Mouse (Mus musculus): ENCODE results near the gene Tpra1.

Gene Tpra1

DNA sequence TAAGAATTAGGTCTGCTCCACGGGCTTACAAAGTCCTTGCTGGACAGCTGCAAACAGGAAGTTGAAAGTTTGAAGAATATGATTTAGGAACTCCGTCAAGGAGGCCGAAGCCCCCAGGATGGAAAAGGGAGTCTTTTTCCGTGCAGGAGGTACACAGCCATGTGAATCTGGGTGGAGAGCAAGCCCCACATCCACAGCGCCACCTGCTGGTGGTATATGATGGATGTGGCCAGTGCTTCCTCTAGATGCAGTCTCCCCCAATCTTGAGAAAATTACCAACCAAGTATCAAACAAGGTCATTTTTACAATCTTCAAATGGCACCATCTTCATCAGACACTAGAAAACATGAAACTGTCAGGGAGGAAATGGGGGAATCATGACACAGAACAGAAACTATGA, 8.5 kb upstream of the Tpra1 start:
- DNase-seq: peak; percentile 79

DNA sequence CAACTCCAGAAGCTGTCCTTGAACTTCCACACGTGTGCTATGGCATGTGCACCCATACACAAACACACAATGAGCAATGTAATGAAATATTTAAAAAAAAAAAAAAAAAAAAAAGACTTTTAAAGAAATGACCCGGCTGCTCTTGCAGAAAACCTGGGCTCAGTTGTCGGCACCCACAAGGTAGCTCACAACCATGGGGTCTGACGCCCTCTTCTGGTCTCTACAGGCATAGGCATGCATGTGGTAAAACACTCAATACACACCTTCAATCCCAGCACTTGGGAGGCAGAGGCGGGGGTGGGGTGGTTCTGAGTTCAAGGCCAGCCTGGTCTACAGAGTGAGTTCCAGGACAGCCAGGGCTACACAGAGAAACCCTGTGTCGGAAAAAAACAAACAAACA, 6.1 kb upstream of the Tpra1 start:
- peak; percentile 13 for DNase-seq

DNA sequence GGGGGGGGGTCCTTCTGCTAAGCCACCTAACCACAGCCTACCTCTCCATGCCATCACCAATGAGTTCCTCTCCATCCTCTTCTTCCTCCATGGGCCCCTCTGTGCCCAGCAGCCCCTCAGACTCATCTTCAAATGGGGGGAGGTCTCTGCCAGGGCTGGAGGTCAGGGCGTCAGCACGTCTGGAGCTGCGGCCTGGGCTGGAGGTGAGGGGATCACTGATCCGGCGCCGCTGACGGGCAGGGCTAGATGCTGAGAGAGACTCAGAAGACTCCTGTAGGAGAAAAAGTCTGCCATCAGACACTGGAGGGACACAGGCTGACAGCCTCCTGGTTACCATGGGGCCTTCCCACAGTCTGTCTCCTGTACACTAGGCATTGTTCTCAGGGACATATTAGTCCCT, 4.8 kb upstream of the Tpra1 start:
- no peak for DNase-seq

DNA sequence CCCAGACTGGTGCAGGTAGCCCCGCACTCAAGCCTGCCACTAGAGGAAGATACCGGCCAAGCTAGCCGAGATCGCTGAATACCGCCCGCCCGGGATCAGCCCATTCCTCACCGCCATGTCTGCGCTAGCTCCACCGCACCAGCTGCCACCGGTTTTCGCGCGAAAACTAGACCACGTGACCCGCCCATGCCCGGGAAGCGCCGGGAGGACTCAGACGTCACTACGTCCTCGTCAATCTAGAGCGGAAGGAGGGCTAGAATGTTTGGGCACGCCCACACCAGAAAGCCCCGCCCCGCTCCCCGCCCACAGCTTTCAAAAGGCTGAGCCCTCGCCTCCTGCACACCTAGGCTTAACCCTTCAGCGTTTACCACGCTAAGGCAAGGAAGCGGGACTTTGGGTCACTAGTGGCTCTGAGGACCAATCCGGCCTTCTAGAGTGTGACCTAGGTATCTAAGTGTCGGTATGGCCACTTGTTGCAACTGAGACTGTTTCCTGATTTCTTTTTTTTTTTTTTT, 3.5 kb upstream of the Tpra1 start, which contains the start of gene Mcm2:
Gene Mcm2 (minus strand): TSS at position 247 of the 515 bp plus-strand sequence.
- DNase-seq: peak; percentile 91

DNA sequence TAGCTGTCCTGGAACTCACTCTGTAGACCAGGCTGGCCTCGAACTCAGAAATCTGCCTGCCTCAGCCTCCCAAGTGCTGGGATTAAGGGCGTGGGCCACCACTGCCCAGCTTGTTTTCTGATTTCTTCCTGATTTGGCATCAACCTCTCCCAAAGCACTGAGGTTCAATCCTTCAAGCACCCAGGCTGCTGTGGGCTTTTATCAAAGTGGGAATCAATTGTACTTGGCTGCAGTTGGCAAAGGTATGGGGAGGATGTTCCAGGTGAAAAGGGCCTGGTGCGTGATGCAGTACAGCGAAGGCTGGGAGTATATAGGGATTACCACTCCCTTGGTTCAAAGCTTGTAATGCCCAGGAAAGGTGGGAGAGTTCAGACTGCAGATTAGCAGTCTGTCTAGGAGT, 3.0 kb upstream of the Tpra1 start:
- no peak for DNase-seq

DNA sequence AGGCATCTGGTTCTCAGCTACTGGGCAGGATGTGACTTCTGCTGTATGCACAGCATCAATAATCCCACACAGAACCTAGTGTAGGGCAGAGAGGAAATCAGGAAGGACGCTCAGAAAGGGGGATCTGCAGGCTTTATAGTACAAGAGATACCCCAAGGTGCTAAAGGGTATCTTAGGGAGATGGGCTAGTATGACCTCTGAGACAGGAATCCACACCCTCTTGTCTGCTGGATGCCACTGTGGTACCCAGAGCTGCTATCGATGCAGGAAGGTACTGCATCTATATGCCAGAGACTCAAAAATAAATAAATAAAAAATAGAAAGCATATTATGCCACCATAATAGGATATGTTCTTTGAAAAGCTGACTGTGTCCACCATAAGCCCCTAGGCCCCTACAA, 2.4 kb upstream of the Tpra1 start:
- peak; percentile 51 for DNase-seq

DNA sequence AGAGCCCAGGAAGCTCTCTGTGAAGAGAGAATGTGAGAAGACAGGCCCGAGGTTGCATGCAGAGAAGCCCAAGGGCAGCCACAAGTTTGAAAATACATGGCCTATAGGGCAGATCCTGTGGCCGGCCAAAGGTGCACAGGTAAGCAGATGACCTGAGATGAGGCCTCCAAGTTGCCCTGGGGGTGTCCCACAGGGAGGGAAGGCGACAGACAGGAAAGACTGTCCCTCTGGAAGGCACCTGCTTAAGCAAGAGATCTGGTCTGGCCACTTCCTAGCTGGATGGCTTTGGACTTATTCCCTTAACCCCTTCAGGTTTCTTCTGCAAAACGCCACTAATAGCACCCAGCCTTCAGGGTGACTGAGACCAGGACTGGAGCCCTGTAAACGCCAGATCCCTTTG, 580 bp upstream of the Tpra1 start:
- no peak for DNase-seq

DNA sequence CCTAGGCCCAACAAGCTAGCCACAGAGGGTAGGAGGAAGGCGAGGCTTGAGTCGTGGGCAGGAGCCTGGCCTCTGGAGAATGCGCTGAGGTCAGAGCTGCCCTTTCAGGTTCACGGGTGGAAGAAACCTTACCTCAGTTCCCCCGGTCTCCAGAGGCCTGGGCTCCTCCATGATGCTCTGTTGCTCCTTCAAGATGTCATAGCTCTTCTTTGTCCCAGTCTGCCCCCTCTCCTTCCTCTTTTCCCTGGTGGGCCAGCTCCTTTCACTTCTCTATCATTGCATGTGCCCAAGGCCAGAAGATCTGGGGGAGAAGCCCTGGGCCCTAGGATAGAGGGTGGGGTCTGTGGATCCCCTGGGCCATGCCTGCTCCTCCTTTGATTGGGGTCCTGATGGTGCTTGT, 1.7 kb downstream of the Tpra1 start:
- DNase-seq: peak; percentile 42

DNA sequence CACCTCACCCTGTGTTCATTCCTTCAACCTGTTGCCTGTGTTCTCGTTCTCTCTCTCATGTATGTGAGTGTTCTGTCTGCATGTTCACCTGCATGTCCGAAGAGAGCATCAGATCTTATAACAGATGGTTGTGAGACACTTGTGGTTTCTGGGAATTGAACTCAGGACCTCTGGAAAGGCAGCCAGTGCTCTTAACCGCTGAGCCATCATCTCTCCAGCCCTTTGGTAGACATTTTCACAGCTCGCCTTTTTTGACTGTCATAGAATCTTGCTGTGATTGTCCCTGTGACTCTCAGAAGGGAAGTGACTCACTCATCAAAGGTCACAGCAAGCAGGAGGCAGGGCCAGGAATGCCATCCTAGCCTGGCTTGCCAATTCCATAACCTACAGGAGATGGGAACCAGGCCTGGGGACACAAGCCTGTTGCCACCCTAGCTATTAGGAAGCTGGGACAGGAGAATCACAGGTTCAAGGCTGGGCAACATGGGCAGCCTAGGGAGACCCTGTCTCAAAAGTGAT, 2.5 kb downstream of the Tpra1 start:
- DNase-seq: peak; percentile 57

DNA sequence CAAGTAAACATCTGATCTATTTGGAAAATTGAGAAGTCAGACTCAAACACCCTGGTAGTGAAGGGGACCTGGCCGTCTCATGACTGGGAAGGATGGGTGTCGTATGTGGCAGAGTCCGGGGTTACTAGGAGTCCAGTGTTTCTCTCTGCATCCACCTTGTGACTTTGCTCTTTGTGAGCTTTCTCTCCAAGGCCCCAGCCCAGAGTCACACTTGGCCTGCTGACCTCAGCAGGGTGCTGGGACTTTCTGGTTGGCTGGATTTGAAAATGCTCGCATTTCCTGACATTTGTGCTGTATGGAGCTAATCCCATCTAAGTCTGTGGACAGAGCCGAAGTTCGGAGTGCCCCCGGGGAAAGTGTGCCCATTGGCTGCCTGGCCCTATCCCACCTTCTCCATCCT, 3.0 kb downstream of the Tpra1 start:
- DNase-seq: peak; percentile 32

DNA sequence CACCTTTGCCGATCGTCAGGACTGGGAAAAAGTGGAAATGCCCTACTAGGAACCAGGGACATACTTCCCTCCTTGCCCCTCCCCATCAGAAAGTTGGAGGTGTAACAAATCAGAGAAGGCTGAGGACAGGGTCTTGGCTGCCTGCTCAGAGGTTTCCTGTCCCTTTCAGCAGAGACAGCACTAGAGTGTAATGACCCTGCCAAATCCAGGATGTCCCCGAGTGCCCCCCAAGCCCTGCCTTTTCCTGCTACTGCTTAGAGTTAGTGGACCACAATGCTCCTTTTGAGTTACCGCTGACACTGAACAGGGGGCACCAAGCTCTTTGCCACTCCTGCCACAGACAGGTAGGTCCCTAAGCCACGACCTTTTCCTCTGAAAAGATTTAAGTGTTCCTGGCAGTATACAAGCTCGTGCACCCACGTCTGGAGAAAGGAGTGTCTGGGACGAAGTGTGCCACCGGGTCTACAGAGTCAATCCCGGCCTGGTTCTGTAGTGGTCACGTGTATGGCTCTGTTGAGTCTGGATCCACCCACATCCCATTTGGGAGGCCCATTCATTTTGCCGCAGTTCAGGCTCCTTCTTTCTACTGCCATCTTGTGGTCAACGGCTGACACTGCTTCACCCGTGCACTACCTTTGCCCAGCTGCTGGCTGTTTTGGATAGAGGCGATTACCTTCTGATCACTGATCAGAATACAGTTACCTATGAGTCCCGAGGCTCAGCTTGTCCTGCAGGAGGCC, 4.5 kb downstream of the Tpra1 start:
- DNase-seq: peak; percentile 80

DNA sequence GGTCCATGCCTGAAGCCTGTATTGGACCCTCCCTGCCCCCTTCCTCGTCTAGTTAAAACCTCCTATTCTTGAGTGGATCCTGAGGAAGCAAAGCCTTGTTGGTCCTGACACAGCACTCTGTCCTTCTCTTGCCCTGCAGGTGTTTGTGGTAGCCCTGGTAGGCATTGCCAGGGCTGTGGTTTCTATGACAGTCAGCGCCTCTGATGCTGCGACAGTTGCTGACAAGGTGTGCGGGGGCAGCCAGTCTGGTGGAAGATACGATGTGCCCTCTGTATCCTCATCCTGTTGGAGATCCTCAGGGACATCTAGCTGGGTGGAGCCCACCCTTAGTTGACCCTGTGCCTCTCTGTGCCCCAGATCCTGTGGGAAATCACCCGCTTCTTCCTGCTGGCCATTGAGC, 7.1 kb downstream of the Tpra1 start:
- no peak for DNase-seq

DNA sequence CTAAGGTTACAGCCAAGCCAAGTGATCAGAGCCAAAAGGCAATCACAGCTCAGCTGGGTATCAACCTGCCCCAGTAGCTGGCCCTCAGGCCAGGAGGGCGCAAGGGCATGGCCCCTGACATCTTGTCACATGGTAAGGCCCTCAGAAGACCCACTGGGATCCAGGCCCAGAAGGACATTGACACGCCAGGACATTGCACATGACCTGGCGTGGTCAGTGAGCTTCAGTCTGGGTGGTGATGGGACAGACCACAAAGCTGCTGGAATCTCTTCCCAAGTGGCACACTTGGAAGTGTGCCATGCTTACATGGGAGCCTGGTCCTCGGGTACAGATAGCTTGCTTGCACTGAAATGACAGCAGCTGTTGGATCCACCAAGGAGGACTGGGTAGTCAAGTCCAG, 11.0 kb downstream of the Tpra1 start:
- no peak for DNase-seq

DNA sequence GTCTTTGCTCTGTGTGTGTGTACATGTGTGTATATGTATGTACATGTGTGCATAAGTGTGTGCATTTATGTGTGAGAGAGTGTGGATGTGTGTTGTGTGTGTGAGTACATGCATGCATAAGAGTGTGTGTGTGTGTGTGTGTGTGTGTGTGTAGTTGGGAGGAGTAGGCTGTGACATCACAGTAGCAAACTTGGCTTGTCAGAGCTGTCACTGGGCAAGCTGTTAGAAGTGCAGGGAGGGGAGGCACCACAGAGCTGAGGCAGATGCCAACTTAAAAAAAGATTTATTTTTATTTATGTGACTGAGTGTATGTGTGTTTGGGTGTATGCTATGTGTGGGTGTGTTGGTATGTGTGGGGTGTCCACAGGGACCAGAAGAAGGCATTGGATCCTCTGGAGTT, 11.4 kb downstream of the Tpra1 start:
- no peak for DNase-seq

DNA sequence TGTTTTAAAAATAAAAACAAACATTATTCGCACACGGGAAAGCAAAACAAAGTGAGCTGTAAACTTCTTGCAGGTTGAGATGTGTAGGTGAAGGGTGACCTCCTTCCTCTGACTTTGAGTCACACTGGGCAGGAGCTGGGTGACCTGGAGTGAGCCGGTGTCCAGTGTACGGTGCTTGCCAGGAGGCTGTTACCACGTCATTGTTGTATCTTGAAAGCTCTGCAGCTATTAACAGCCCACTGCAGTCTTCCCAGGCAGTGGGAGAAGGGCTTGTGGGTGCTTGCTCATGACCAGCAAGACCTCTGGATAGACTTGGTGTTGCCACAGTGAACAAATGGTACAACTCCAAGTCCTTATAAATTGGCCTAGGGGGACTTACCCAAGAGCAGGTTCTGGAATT, 12.7 kb downstream of the Tpra1 start:
- DNase-seq: no peak

DNA sequence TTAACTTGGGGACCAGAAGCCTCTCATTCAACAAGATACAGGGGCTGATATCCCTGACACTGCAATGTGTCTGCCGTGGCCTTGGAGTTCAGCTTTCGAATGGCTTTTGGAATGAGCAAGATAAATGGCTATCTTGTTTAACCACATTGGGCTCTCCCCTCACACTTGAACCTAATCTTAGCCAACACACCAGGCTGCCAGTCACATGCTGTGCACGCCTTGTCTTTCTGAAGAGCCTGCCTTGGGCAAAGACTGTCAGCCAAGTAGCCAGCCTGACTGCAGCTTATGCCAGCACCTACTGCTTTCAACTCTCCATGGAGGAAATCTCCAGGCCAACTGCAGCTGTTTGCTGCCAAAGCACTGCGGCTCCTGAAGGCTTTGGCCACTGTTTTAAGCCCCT, 13.5 kb downstream of the Tpra1 start:
- DNase-seq: no peak

DNA sequence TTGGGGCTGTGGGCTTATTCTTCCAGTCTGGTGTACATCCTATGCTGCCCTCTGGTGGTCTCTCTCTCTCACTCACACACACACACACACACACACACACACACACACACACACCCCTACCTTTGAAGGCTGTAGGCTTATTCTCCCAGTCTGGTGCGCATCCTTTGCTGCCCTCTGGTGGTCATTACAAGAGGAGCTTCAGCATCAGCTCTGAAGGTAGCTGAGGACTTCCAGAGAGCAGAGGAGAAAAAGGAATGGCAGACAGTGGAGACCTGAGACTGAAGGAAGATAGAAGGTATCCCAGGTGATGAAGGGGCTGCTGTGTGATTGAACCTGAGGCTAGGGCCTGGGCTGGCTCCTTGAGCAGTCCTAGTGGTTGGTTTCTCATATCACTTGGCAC, 14.1 kb downstream of the Tpra1 start:
- no peak for DNase-seq

DNA sequence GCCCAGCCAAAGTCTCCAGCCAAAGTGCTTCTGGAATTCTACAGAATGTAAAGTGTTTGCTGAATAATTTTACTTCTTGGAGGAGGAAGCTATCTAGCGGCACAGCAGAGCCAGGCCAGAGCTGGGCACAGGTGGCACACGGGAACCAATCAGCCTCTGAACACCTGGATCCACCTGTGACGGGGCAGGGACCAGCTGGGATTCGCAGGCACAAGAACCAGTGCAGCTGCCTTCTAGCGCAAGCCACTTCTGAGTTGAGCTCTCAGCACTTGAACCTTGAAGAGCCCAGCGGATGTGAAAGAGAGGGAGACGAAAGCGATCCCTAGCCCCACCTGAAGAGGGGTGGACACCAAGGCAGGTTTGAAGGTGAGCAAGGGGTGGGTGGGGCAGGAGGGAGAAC, 16.8 kb downstream of the Tpra1 start:
- DNase-seq: no peak

DNA sequence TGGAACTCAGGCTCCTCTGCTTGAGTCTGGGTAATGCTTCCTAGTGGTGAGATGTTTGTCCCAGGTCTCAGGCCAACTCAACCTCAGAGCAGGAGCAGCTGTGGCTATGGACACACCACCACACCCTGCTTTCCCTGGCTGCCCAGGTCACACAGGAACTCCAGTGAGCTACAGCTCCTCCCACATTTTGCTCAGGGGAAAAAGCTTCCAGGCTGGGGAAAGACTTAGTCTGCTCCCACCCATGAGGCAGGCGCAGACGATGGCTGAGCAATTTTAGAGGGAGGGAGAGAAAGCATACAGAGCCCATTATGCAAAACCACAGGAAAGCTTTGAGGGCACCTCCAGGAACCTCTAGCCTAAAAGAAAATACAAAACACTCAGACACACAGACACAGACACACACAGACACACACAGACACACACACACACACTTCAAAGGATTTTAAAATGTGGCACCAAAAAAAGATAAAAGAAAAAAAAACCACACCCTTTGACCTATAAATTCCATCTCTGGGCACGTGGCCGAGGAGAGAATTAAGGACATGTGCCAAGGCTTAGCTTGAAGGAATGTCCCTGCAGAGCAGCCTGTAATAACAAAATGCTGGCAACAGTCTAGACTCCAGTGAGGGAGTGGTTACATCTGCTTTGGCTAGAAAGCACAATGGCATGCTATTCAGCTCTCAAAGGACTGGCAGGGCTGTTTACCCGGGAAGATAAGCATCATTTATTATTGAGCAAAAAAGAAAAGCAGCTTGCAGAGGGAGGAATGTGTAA, 22.6 kb downstream of the Tpra1 start:
- DNase-seq: peak; percentile 72

DNA sequence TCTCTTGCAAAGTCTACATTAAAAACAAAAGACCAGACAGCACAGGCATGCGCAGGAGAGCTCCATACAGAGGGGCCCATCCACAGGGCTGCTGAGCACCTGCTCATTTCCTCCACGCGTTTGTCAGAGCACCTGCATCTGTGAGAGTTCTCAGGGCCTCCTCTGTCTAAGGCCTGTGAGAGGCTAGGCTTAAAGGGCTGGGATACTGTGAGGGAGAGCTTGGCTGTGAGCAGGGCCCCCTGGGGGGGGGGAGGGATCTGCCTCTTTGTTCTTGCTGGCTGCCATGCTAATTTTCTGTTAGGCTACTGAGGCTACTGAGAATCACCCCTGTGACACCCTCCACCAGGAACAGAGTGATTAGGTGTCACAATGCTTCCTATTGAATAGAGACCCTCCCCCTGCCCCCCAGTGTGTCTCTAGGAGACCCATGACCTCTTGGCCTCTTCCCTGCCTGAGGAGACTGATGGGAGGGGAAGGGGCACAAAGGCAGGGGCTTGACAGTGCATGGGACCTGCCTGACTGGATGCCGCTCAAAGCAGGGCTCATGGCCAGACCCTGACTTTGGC, 23.7 kb downstream of the Tpra1 start:
- no peak for DNase-seq

DNA sequence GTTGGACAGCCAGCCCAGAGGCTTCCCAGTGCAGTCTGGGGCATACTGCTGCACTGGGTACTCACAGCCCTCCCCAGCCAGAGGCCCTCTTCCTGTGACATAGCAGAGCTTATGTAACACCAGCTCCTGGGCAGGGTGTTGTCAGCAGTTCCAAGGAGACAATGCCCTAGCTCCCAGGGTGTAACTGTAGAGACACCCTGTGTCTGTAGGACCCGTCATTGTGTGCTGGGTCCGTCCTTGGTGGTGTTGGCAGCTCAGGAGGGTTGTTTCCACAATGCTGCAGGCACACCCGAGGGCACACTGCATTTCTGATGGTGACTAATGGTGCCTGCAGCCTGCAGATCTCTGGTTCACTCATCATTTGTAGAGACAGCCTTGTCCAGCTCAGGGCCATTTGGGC, 24.8 kb downstream of the Tpra1 start:
- no peak for DNase-seq

DNA sequence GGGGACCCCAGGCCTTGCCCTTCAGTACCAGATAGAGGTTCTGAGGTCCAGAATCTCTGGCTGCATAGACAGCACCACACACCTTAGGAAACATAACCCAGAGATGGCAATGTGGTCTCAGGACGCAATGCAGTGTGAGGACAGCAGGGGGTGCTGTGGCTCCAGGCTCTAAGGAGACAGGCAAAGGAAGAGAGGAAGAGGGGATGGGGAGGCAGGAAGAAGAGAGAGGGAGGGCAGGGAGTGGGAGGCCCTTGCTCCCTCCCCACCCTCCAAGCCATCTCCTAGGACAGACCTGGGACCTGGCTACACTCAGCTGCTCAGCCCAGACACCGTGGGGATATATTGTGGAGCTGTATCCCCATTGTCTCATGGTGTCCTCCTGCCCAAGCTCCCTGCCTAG, 25.5 kb downstream of the Tpra1 start:
- DNase-seq: peak; percentile 88

DNA sequence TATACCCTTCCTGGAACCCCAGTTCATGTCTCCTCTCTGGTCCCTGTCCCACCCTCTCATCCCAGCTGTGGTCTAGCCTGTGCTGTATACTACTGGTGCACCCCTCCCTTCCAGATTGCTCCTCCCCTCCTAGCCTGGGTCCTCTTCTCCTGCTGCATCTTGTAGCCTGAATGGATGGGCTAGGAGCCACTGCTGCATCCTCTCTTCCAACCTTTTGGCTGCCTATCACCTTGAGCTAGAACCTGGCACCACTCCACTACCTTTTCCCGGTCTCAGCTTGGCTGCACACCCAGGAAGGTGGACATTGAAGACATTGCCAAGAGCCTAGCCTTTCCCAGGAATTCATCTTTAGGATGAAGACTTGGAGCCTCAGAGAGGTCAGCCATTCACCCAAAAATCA, 26.0 kb downstream of the Tpra1 start:
- DNase-seq: peak; percentile 73

DNA sequence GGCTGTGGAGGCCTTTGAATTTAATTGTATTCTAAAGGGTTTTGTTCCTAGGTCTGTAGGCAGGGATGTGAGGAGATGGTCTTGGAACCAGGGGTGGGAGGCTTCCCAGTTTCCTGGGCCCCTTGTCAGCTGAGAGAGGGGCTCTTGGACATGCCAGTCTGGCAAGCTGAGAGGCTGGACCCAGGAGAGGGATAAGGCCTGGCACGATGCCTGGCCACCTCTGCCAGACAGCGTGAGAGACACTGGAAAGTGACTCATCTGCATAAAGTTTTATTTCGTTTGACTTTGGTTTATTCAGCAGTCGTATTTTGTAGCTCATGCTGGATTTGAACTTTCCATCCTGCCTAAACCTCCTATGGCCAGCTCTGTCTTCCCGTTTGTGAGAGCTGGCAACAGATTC, 26.5 kb downstream of the Tpra1 start:
- no peak for DNase-seq
